Mouse (Mus musculus): Measurements from ENCODE around the gene Tfap4.

Tfap4 gene

GRCm38 (mm10) chr16:4559715-4560144 is at the start of gene Tfap4:
Tfap4 (minus strand) TSS chr16:4559854.
- peak; percentile 89 to 92 for DNase-seq

- DNase-seq: peak in 1 of 2 experiments; percentile 54
Measured at GRCm38 (mm10) chr16:4608532-4609059, 48.9 kb upstream of the Tfap4 start.

- DNase-seq: peak; percentile 87 to 93
Measured at GRCm38 (mm10) chr16:4607818-4608531, 48.3 kb upstream of the Tfap4 start.

GRCm38 (mm10) chr16:4606431-4607084 is 46.9 kb upstream of the Tfap4 start:
- peak; percentile 79 to 83 for DNase-seq

- DNase-seq: peak in 1 of 2 experiments; percentile 65
Measured at GRCm38 (mm10) chr16:4605514-4606131, 46.0 kb upstream of the Tfap4 start.

- DNase-seq: peak; percentile 70 to 76
Measured at GRCm38 (mm10) chr16:4604293-4604837, 44.7 kb upstream of the Tfap4 start.

- DNase-seq: no peak
Measured at GRCm38 (mm10) chr16:4603453-4603837, 43.8 kb upstream of the Tfap4 start.

- peak; percentile 81 to 90 for DNase-seq
Measured at GRCm38 (mm10) chr16:4602766-4603452, 43.3 kb upstream of the Tfap4 start.

- DNase-seq: peak; percentile 88 to 94
Measured at GRCm38 (mm10) chr16:4602189-4602588, 42.5 kb upstream of the Tfap4 start.

- DNase-seq: peak; percentile 83 to 88
Measured at GRCm38 (mm10) chr16:4600701-4601310, 41.2 kb upstream of the Tfap4 start.

GRCm38 (mm10) chr16:4599616-4600015 is 40.0 kb upstream of the Tfap4 start:
- peak in 1 of 2 experiments; percentile 26 for DNase-seq

- DNase-seq: peak in 1 of 2 experiments; percentile 53
Measured at GRCm38 (mm10) chr16:4598891-4599543, 39.4 kb upstream of the Tfap4 start.

GRCm38 (mm10) chr16:4598041-4598440 is 38.4 kb upstream of the Tfap4 start:
- DNase-seq: no peak

- peak in 1 of 2 experiments; percentile 37 for DNase-seq
Measured at GRCm38 (mm10) chr16:4597296-4597695, 37.6 kb upstream of the Tfap4 start.

- DNase-seq: no peak
Measured at GRCm38 (mm10) chr16:4596836-4597235, 37.2 kb upstream of the Tfap4 start.

- no peak for DNase-seq
Measured at GRCm38 (mm10) chr16:4596141-4596728, 36.6 kb upstream of the Tfap4 start.

- peak; percentile 88 to 91 for DNase-seq
Measured at GRCm38 (mm10) chr16:4595527-4595963, 35.9 kb upstream of the Tfap4 start.

GRCm38 (mm10) chr16:4594814-4595526 is 35.3 kb upstream of the Tfap4 start:
- DNase-seq: peak in 1 of 2 experiments; percentile 50

- DNase-seq: peak; percentile 83 to 86
Measured at GRCm38 (mm10) chr16:4593971-4594813, 34.5 kb upstream of the Tfap4 start, which contains the start of gene Glis2. Glis2 (plus strand) TSS chr16:4594713.

All from kidney, postnatal 36 days (tissue).